Mouse (Mus musculus) adrenal gland, adult (tissue): ENCODE data around the gene Zfp768.

Experiments
- DNase-seq, 2 experiments: peaks; one replicate each; pipeline ENCODE4 v3.0.0; 2022 to 2023; ENCODE audit warnings: low spot score in 1 of 2; ENCODE audit not compliant: inconsistent age in 2 of 2

The Zfp768 gene

GRCm38 (mm10) chr7:127358472-127358871 lies 13.1 kb upstream of the Zfp768 start:
- DNase-seq: no peak

- no peak for DNase-seq
These were observed 12.5 kb upstream of the Zfp768 start for GRCm38 (mm10) chr7:127357871-127358270.

- DNase-seq: no peak
These were observed 10.4 kb upstream of the Zfp768 start for GRCm38 (mm10) chr7:127355796-127356195.

DNA sequence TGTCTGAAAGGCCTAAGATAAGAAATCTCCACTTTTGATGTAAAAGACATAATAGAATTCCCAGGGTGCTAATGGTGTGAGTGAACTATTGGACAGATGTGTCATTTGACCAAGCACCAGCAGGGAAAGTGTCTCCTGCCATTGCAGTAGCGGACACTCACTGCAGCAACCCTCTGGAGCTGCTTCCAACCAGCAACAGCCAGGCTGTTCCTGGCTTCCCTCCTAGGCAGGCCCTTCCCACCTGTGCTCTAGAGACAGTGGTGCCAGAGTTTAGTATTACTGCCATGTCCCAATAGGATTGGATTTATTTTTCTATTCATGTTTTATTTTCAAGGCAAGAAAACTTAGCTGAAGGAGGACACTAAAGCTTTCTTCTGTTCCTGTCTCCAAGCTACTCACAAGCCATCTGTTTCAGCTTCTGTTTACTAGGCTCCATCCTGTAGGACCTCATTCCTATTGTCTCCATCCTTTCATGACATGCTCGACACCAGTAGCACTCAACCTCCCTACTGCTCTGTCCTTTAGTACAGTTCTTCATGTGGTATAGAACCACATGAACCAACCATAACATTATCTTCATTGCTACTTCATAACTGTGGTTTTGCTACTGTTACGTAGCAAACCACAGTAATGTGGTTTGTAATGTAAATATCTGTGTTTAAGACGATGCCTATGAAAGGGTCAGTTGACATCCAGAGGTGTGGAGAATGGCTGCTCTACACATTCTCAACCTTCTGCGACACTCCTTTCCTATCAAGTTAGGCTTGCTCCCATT lies 6.0 kb upstream of the Zfp768 start:
- DNase-seq: no peak

DNA sequence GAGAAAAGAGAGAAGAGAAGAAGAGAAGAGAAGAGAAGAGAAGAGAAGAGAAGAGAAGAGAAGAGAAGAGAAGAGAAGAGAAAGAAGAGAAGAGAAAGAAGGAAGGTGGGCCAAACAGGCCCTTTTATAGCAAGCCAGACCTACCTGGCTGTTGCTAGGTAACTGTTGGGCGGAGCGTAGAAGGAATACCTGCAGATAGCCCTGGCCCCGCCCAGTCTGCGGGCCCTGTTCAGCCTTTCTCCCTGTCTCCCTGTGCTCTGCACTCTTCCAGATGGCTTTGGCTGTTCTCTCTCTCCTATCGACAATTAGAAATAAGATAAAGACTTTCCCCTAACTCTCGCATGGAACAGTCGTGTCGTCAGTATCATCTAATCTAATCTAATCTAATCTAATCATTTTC lies 1.3 kb upstream of the Zfp768 start:
- DNase-seq: peak; percentile 29 to 43

DNA sequence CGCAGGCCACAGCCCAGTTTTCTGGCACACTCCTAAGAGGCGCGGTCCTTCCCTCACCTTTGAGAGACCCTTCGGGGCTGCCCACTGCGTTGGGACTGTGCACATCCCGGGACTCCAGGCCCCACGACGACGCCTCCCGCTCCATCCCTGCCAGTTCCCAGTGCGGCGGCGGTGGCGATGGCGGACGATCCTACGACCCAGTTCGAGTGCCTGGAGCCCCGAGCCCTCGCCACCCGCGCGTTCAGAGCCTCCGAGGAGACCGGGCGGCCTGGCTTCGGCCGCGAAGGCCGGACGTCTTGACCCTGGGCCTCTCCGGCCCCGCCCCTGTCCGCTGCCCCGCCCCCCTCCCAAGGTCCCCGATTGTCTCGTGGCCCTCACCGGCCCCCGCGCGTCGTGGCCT lies 297 bp downstream of the Zfp768 start:
- DNase-seq: peak in 1 of 2 experiments; percentile 83

- DNase-seq: peak; percentile 18 to 53
These were observed 1.0 kb downstream of the Zfp768 start for GRCm38 (mm10) chr7:127344371-127344770.

DNA sequence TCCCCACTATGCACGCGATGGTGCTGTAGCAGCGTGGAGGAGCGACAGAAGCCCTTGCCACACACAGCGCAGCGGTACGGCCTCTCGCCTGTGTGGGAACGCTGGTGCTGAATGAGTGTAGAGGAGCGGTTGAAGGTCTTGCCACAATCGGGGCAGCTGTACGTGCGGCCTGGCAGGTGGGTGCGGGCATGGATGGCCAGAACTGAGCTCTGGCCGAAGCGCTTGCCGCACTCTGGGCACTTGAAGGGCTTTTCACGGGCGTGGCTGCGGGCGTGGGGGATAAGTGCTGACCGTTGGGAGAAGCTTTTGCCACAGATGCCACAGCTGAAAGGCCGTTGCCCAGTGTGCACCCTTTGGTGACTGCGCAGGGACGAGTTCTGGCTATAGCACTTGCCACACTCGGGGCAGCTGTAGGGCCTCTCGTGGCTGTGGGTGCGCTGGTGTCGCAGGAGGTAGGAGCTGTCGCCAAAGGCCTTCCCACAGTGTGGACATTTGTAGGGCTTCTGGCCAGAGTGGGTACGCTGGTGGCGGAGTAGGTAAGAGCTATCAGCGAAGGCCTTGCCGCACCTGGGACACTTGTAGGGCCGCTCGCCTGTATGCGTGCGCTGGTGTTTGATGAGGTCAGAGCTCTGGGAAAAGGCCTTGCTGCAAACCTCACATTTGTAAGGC lies 1.9 kb downstream of the Zfp768 start:
- peak; percentile 28 to 42 for DNase-seq

DNA sequence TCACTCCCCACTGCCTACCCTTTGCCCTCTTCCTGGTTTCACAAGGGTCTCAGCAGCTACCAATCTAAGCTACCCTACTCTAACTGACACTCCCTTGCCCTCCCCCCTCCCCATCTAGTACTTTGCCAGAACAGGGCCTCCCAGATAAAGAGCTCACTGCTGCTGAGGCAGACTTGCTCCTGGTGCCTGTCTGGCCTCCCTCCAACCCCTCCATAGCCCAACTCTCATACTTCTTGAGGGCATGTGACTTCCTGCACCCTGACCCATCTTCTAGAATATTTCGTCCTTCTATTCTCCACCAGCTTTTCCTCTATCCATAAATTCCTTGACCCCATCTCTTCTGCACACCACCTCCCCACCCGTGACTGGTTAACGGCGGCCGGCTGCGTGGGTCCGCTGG lies 2.5 kb downstream of the Zfp768 start:
- no peak for DNase-seq

DNA sequence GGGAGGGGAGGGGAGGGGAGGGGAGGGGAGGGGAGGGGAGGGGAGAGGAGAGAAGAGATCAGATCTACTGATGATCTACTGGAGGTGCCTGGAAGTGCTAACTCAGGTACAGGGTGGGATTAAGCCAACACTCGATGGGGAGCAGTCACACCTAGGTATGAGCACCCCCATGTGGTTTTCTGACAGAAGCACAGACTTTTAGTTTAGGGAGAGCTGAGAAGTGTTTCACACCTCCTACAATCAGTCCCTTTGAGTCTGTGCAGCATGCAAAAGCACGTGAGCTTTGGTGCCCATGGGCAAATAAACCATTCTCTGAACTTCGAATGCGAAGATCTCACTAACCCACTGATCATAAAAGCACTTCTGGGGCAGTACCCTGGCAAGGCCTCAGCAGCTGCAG lies 3.1 kb downstream of the Zfp768 start:
- DNase-seq: peak in 1 of 2 experiments; percentile 41

- peak in 1 of 2 experiments; percentile 29 for DNase-seq
These were observed 3.5 kb downstream of the Zfp768 start for GRCm38 (mm10) chr7:127341861-127342260.

- peak in 1 of 2 experiments; percentile 59 for DNase-seq
These were observed 4.0 kb downstream of the Zfp768 start for GRCm38 (mm10) chr7:127341356-127341755.

DNA sequence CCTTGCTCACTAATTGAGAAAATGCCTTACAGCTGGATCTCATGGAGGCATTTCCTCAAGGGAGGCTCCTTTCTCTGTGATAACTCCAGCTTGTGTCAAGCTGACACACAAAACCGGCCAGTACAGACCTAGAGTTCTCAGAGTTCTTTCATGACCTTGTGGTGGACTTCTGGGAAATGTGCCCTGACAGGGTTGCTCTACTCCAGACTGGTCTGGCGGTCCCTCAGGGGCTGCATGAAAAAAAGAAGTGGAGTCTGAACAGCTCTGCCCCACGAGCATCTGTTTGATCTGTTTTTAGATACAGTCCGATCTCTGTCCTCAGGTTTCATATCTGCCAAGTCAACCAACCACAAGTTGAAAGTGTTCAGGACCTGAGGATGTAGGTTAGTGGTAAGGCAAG lies 7.8 kb downstream of the Zfp768 start:
- peak in 1 of 2 experiments; percentile 40 for DNase-seq

GRCm38 (mm10) chr7:127335604-127336003 lies 9.8 kb downstream of the Zfp768 start:
- DNase-seq: no peak

DNA sequence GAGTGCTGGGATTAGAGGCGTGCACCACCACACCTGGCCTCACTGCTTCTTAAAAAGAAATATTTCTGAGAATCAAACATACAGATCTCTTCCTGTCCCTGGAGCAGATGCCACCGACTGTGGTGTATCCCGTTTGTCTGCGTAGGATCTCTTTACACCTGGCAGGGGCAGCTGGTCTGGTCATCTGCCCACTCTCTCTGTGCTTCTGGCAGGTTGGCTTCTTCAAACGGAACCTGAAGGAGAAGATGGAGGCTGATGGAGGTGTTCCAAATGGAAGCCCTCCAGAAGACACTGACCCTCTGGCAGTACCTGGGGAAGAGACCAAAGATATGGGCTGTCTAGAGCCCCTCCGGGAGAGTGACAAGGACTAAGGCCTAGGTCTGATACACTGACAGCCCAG lies 12.1 kb downstream of the Zfp768 start:
- no peak for DNase-seq

DNA sequence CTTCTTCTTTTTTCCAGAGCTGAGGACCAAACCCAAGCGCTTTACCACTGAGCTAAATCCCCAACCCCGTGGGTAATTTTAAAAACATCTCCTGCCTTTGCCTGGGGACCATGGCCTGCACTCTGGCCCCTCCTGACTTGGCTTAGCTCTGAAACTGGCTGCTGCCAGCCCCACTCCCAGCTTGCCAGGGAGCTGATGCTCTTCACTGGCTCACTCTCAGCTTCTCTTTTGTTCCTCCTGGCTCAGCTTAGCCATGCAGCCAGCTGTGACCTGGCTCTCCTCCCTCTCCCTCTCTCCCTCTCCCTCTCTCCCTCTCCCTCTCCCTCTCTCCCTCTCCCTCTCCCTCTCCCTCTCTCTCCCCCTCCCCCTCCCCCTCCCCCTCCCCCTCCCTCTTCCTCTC lies 18.7 kb downstream of the Zfp768 start:
- no peak for DNase-seq

GRCm38 (mm10) chr7:127325550-127325949 lies 19.8 kb downstream of the Zfp768 start:
- DNase-seq: no peak

DNA sequence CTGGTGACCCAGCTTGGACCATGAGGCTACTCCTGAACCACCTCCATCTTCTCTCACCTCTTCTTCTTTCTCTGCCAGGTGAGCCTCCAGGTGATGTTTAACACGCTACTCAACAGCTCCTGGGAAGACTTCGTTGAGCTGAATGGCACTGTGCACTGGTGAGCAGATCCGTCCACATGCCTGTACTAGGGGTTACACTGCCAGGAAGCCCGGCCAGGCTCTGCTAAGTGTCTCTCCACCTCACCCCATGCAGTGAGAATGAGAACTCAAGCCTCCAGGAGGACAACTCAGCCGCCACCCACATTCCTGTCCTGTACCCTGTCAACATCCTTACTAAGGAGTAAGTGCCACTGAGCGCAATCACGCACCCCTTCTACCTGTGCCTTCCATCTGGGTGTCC lies 20.4 kb downstream of the Zfp768 start:
- no peak for DNase-seq

- DNase-seq: peak in 1 of 2 experiments; percentile 45
These were observed 23.3 kb downstream of the Zfp768 start for GRCm38 (mm10) chr7:127322085-127322484.

GRCm38 (mm10) chr7:127321106-127321505 lies 24.3 kb downstream of the Zfp768 start:
- DNase-seq: no peak

- DNase-seq: no peak
These were observed 31.5 kb downstream of the Zfp768 start for GRCm38 (mm10) chr7:127313912-127314311.

DNA sequence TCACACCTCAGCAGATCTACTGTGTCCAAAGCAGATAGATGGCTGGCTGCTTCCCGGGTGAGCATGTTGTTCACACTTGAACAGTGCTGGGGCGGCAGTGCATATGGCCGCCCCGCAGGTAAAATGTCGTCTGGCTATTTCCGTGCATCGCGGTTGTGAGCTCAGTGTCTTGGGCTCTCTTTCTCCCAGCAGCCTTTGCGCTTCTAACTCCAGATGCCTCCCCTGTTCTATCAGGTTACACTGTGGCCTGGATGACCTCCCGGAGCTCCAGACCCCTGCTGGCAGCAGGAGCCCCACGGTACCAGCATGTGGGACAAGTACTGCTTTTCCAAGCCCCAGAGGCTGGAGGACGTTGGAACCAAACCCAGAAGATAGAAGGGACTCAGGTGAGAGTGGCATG lies 35.4 kb downstream of the Zfp768 start:
- no peak for DNase-seq
